Mouse (Mus musculus): ENCODE data around the gene Emc9. TPM values are rescaled to one million over a fixed set of nuclear protein-coding genes. Genes with fewer than 3 reads are reported as not detected.

The Emc9 gene
- polyA plus RNA-seq, 1 experiment: 92.8 TPM

GRCm38 (mm10) chr14:55598521-55599390, 13.7 kb upstream of the Emc9 start:
- WGBS: 88% methylated on average over 21 of the region's 21 CpGs
- H3K4me3 ChIP-seq (replicated peaks; ENCODE audit: insufficient read depth, low read depth, low read length): no peak overlapping the region
- DNase-seq: no peak

GRCm38 (mm10) chr14:55596036-55596690, 11.1 kb upstream of the Emc9 start:
- no peaks in the 10 kb centered on the region for H3K27me3 ChIP-seq (ENCODE audit: control insufficient read depth, insufficient read depth, low read length)
- no peak for DNase-seq
- H3K27ac ChIP-seq (ENCODE audit: insufficient read depth, low read length): no peak overlapping the region
- no peak overlapping the region for H3K4me3 ChIP-seq (replicated peaks; ENCODE audit: insufficient read depth, low read depth, low read length)
- no peak for TF ChIP-seq CTCF (IDR thresholded peaks at IDR 0.05; ENCODE audit: borderline replicate concordance, insufficient read depth, low read depth, low read length)
- no peak for TF ChIP-seq POLR2A (IDR thresholded peaks at IDR 0.05; ENCODE audit: borderline replicate concordance, insufficient read depth, low read length)
- H3K4me1 ChIP-seq (ENCODE audit: control insufficient read depth, insufficient read depth, low read length): no peaks in the 10 kb centered on the region
- WGBS: 39% methylated on average over 13 of the region's 13 CpGs

More at GRCm38 (mm10) chr14:55598521-55599390, 13.7 kb upstream of the Emc9 start:
- Histone ChIP-seq H3K27me3 (ENCODE audit: control insufficient read depth, insufficient read depth, low read length) (no peaks in the 10 kb centered on the region), H3K27ac (ENCODE audit: insufficient read depth, low read length) (no peak overlapping the region), H3K4me1 (ENCODE audit: control insufficient read depth, insufficient read depth, low read length) (0 out of 2 replicates have a peak, but pooled peaks cover 3% of the 10 kb centered on the region)
- TF ChIP-seq CTCF (IDR thresholded peaks at IDR 0.05; ENCODE audit: borderline replicate concordance, insufficient read depth, low read depth, low read length) (no peak), POLR2A (IDR thresholded peaks at IDR 0.05; ENCODE audit: borderline replicate concordance, insufficient read depth, low read length) (no peak)

- DNase-seq: peak; percentile 37 to 42
- no peaks in the 10 kb centered on the region for H3K27me3 ChIP-seq (ENCODE audit: control insufficient read depth, insufficient read depth, low read length)
- no peaks in the 10 kb centered on the region for H3K4me1 ChIP-seq (ENCODE audit: control insufficient read depth, insufficient read depth, low read length)
- H3K27ac ChIP-seq (ENCODE audit: insufficient read depth, low read length): no peak overlapping the region
- WGBS: 2% methylated on average over 16 of the region's 16 CpGs
- H3K4me3 ChIP-seq (replicated peaks; ENCODE audit: insufficient read depth, low read depth, low read length): peak overlapping the region; percentile 89
- TF ChIP-seq POLR2A (IDR thresholded peaks at IDR 0.05; ENCODE audit: borderline replicate concordance, insufficient read depth, low read length) (no peak), CTCF (IDR thresholded peaks at IDR 0.05; ENCODE audit: borderline replicate concordance, insufficient read depth, low read depth, low read length) (no peak)
Measured at GRCm38 (mm10) chr14:55592226-55592625, 7.1 kb upstream of the Emc9 start.

GRCm38 (mm10) chr14:55591331-55591891, 6.3 kb upstream of the Emc9 start, which contains the start of gene Rnf31:
Rnf31 (plus strand) TSS chr14:55591708.
- Histone ChIP-seq H3K4me1 (ENCODE audit: control insufficient read depth, insufficient read depth, low read length) (no peaks in the 10 kb centered on the region), H3K27me3 (ENCODE audit: control insufficient read depth, insufficient read depth, low read length) (no peaks in the 10 kb centered on the region), H3K27ac (ENCODE audit: insufficient read depth, low read length) (peak within 1 kb of the TSS; percentile 70), H3K4me3 (replicated peaks; ENCODE audit: insufficient read depth, low read depth, low read length) (peak within 1 kb of the TSS; percentile 89)
- peak; percentile 92 to 96 for DNase-seq
- WGBS: under 1% methylated on average over 33 of the region's 33 CpGs
- TF ChIP-seq CTCF (IDR thresholded peaks at IDR 0.05; ENCODE audit: borderline replicate concordance, insufficient read depth, low read depth, low read length) (no peak), POLR2A (IDR thresholded peaks at IDR 0.05; ENCODE audit: borderline replicate concordance, insufficient read depth, low read length) (peak; percentile 72)

- WGBS: under 1% methylated on average over 21 of the region's 22 CpGs
- Histone ChIP-seq H3K27me3 (ENCODE audit: control insufficient read depth, insufficient read depth, low read length) (no peaks in the 10 kb centered on the region), H3K4me1 (ENCODE audit: control insufficient read depth, insufficient read depth, low read length) (no peaks in the 10 kb centered on the region), H3K27ac (ENCODE audit: insufficient read depth, low read length) (peak within 1 kb of the TSS; percentile 70), H3K4me3 (replicated peaks; ENCODE audit: insufficient read depth, low read depth, low read length) (peak within 1 kb of the TSS; percentile 89)
- TF ChIP-seq POLR2A (IDR thresholded peaks at IDR 0.05; ENCODE audit: borderline replicate concordance, insufficient read depth, low read length) (no peak), CTCF (IDR thresholded peaks at IDR 0.05; ENCODE audit: borderline replicate concordance, insufficient read depth, low read depth, low read length) (no peak)
- DNase-seq: peak; percentile 82 to 87
Measured at GRCm38 (mm10) chr14:55590748-55591330, 5.7 kb upstream of the Emc9 start, which contains the start of gene Psme2. Psme2 (minus strand) TSS chr14:55591113.

GRCm38 (mm10) chr14:55589771-55590448, 4.8 kb upstream of the Emc9 start:
- H3K4me1 ChIP-seq (ENCODE audit: control insufficient read depth, insufficient read depth, low read length): peaks cover 3% of the 10 kb centered on the region; the same call in 1 of the 2 replicates
- H3K27me3 ChIP-seq (ENCODE audit: control insufficient read depth, insufficient read depth, low read length): no peaks in the 10 kb centered on the region
- 84% methylated on average over 11 of the region's 11 CpGs for WGBS
- no peak overlapping the region for H3K27ac ChIP-seq (ENCODE audit: insufficient read depth, low read length)
- no peak for TF ChIP-seq CTCF (IDR thresholded peaks at IDR 0.05; ENCODE audit: borderline replicate concordance, insufficient read depth, low read depth, low read length)
- no peak for TF ChIP-seq POLR2A (IDR thresholded peaks at IDR 0.05; ENCODE audit: borderline replicate concordance, insufficient read depth, low read length)
- H3K4me3 ChIP-seq (replicated peaks; ENCODE audit: insufficient read depth, low read depth, low read length): no peak overlapping the region
- no peak for DNase-seq

GRCm38 (mm10) chr14:55589271-55589670, 4.2 kb upstream of the Emc9 start:
- Histone ChIP-seq H3K4me1 (ENCODE audit: control insufficient read depth, insufficient read depth, low read length) (peaks cover 3% of the 10 kb centered on the region; the same call in 1 of the 2 replicates), H3K27me3 (ENCODE audit: control insufficient read depth, insufficient read depth, low read length) (no peaks in the 10 kb centered on the region), H3K4me3 (replicated peaks; ENCODE audit: insufficient read depth, low read depth, low read length) (no peak overlapping the region), H3K27ac (ENCODE audit: insufficient read depth, low read length) (no peak overlapping the region)
- no peak for DNase-seq
- TF ChIP-seq CTCF (IDR thresholded peaks at IDR 0.05; ENCODE audit: borderline replicate concordance, insufficient read depth, low read depth, low read length) (no peak), POLR2A (IDR thresholded peaks at IDR 0.05; ENCODE audit: borderline replicate concordance, insufficient read depth, low read length) (no peak)
- WGBS: 92% methylated on average over 5 of the region's 5 CpGs

Data from cerebellum, adult 2 months (tissue).